Mouse (Mus musculus): ENCODE data around the gene Klhdc8a.
"Not testable (repeated sequence)": the region's sequence is repeated elsewhere in the genome, so short reads cannot be mapped to it uniquely, and the experiment has no call there.

Klhdc8a gene

GRCm38 (mm10) chr1:132298425-132298800 lies at the start of gene Klhdc8a:
Gene Klhdc8a (plus strand): TSS chr1:132298626.
- no peak for DNase-seq (ENCODE audit: low read depth in 1 of 2, low spot score in 2 of 2)

GRCm38 (mm10) chr1:132254467-132254866 lies 44.0 kb upstream of the Klhdc8a start:
- DNase-seq (ENCODE audit: low read depth in 1 of 2, low spot score in 2 of 2): no peak

- no peak for DNase-seq (ENCODE audit: low read depth in 1 of 2, low spot score in 2 of 2)
Observed at GRCm38 (mm10) chr1:132260331-132260730, 38.1 kb upstream of the Klhdc8a start.

DNA sequence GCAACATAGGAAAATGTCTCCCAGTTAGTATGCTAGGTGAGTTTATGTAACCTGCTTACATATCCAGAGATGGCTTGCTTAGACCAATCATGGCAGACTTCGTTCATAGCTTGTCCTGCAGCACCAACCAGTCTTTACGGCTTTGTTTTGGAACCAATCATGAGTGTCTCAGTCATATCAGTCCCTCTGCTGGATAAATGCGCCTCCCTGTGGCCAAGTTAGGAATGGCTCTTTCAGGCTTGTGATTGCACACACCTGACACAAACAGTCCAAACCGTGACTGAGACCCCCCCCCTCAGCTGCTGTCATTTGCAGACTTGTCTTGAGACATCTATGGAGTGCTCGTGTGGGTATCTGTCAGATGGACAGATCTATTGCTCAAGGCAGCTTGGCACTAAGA lies 37.4 kb upstream of the Klhdc8a start:
- DNase-seq (ENCODE audit: low read depth in 1 of 2, low spot score in 2 of 2): no peak

GRCm38 (mm10) chr1:132263618-132264017 lies 34.8 kb upstream of the Klhdc8a start:
- no peak for DNase-seq (ENCODE audit: low read depth in 1 of 2, low spot score in 2 of 2)

- DNase-seq (ENCODE audit: low read depth in 1 of 2, low spot score in 2 of 2): no peak
Observed at GRCm38 (mm10) chr1:132264577-132264976, 33.8 kb upstream of the Klhdc8a start.

- DNase-seq (ENCODE audit: low read depth in 1 of 2, low spot score in 2 of 2): no peak
Observed at GRCm38 (mm10) chr1:132265211-132265859, 33.1 kb upstream of the Klhdc8a start.

DNA sequence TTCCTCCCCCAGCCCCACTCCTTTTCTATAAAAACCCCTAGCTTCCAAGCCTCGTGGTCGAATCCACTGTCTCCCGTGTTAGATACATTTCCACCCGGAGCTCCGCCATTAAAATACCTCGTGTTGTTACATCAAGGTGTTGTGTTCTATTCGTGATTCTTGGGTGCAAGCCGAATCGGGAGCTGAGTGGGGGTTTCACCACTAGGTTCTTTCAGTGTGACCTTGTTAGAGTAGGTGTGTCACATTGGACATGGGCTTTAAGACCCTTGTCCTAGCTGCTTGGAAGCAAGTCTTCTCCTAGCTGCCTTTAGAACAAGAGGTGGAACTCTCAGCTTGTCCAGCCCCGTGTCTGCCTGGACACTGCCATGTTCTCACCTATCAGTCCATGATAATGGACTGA lies 32.5 kb upstream of the Klhdc8a start:
- DNase-seq (ENCODE audit: low read depth in 1 of 2, low spot score in 2 of 2): no peak

- no peak for DNase-seq (ENCODE audit: low read depth in 1 of 2, low spot score in 2 of 2)
Observed at GRCm38 (mm10) chr1:132266791-132267557, 31.5 kb upstream of the Klhdc8a start.

DNA sequence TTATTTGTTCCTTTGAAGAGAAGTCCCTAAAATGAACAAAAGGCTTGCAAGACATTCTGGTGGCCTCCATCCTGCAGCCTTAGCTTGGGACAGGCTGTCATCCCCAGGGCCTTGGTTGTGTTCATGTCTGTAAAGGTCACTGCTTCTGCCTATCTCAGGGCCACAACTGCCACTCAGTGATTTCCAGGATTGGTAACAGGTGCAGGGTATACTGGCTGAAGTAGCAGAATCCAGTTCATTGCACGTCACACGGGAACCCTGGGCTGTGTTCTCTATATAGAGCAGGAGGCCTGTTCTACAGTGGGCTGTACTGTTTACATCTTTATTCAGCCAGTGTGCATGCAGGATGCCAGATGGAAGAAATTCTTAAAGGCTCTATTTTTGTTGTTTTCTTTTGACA lies 30.5 kb upstream of the Klhdc8a start:
- DNase-seq (ENCODE audit: low read depth in 1 of 2, low spot score in 2 of 2): no peak

GRCm38 (mm10) chr1:132268418-132269060 lies 29.9 kb upstream of the Klhdc8a start:
- DNase-seq (ENCODE audit: low read depth in 1 of 2, low spot score in 2 of 2): no peak

DNA sequence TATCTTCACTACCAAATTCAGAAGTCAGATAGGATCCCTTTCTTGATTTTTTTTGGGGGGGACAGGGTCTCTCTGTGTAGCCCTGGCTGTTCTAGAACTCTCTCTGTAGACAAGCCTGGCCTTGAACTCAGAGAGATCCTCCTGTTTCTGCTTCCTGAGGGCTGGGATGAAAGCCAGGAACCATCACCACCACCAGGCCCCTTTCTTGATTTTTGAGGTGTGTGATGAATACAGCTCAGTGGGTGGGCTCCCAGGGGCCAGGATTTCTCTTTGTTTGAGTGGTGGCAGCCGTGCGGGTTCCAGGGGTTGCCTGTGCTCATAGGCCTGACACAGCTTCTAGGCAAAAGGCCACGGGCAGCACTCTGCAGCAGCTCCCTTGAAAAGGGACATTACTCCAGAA lies 27.2 kb upstream of the Klhdc8a start:
- no peak for DNase-seq (ENCODE audit: low read depth in 1 of 2, low spot score in 2 of 2)

DNA sequence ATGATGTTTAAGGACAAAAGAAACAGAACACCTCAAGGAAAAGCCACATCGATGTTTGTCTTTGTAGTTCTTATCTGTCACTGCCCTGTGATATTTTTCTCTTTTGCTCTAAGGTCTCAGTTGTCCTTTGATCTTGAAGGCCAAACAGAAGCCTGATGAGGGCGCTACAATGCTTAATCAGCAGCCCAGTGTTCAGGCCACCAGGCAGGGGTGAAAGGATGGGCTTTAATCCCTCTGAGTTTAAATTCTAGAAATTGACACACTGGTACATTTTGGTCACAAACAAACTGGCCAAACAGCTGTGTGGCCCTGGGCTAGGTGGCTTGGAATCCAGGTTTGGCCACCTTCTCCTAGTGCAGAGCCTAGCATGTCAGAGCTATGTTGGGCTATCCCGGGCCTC lies 21.7 kb upstream of the Klhdc8a start:
- no peak for DNase-seq (ENCODE audit: low read depth in 1 of 2, low spot score in 2 of 2)

DNA sequence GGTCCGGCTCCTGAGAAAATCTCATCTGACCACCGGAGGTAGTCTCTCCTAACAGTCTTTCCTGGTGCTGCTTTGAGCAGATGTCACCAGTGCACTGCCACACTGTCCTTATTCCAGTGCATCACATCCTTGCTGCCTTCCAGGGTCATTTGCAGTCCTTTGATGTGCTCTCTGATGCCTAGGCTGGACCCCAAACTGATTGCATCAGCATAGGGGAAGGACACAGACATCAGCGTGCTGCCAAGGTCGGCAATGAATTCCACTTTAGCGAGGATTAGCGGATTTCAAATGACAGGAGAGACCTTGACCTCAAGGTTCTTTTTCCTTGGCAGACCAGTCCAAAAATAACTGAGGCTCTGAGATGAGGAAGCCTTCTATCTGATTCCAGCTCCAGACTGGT lies 21.3 kb upstream of the Klhdc8a start:
- DNase-seq (ENCODE audit: low read depth in 1 of 2, low spot score in 2 of 2): no peak

GRCm38 (mm10) chr1:132280636-132281035 lies 17.8 kb upstream of the Klhdc8a start:
- not testable (repeated sequence) for DNase-seq (ENCODE audit: low read depth in 1 of 2, low spot score in 2 of 2)

- no peak for DNase-seq (ENCODE audit: low read depth in 1 of 2, low spot score in 2 of 2)
Observed at GRCm38 (mm10) chr1:132281523-132282176, 16.8 kb upstream of the Klhdc8a start.

DNA sequence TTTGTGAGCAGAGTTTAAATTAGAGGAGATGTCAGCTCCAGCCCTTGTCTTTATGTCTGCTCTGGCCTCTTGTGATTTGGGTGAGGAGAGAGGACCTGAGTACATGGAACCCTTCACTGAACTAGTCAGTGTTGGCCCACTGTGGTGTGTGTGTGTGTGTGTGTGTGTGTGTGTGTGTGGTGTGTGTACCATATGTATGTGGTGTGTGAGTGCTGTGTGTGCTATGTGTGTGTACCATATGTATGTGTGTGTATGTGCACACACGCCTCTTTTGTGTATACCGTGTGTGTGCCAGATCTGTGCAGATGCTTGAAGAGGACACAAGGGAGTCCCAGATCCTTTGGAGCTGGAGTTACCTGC lies 16.3 kb upstream of the Klhdc8a start:
- DNase-seq (ENCODE audit: low read depth in 1 of 2, low spot score in 2 of 2): no peak

GRCm38 (mm10) chr1:132283018-132283417 lies 15.4 kb upstream of the Klhdc8a start:
- no peak for DNase-seq (ENCODE audit: low read depth in 1 of 2, low spot score in 2 of 2)

DNA sequence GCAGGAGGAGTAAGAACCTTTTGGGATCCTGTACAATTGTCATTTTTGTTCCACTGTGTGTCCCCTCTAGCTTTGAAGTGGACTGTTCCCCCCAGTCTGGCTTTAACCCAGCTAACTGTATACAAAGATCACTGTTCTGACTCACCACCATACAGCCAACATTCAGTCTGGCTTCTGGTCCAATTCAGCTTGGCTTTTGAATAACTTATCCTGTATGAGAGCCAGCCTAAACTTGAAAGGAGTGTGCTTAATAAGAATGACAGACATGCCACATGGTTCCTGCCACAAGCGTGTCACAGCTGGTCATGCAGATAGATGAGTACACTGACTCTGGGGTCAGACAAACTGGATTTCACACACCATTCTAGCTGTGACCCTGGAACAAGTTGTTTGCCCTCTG lies 11.7 kb upstream of the Klhdc8a start:
- DNase-seq (ENCODE audit: low read depth in 1 of 2, low spot score in 2 of 2): no peak

DNA sequence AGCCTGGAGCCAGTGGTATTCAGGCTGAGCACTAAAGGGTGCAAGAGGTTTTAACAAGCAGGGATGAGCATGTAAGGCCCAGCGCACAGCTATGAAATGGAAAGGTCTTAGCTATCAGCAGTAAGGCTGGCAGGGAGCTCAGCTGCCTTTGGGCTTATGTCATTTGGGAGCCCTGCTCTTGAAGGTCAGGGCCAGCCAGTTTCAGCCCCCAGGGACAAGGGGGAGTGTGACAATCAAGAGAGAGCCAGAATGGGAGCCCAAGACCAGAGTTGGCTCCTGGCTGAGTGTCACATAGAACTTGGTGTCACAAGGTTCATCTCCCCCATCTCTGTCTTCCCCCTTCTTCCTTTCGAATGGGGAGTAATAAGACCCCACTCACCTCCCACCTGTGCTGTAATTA lies 11.0 kb upstream of the Klhdc8a start:
- no peak for DNase-seq (ENCODE audit: low read depth in 1 of 2, low spot score in 2 of 2)

DNA sequence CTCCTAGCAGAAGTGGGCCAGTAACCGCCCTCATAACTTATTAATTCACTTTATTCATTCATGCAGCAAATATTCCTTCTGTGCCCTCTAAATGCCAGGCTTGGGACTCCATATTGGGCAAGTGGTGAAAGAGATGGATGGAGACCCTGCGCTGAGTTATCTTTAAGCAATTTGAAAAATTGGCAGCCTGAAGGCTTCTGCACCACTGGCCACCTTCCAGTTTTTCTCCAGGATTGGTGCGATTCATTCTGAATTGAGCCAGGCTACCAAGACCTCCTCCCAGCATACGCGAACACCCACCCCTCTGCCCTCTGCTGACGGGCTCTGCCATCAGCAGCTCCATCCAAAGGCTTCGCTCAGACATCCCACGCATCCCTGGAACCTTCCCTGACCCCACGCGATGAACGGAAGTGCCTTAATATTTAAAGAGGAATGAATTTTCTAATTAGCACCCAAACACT lies 10.4 kb upstream of the Klhdc8a start:
- DNase-seq (ENCODE audit: low read depth in 1 of 2, low spot score in 2 of 2): no peak

DNA sequence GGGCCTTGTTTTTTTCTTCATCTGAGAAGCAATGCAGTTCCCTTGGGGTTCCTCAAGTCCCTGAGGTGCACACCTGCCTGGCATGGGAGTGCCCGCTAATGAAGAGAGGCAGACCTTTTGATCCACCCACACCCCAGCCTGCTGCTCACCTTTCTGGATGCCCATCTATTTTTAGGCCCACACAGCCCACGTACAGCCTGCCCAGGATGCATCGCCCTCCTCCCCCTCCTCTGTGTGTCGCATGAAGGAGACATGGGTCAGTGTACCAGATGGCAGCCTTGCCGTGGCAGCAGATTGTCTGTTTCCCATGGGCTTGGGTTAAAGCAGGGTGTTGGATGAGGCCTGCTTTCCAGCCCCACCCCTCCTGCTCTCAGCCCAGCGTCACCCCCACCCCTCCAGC lies 8.5 kb upstream of the Klhdc8a start:
- no peak for DNase-seq (ENCODE audit: low read depth in 1 of 2, low spot score in 2 of 2)
